Mouse (Mus musculus): ENCODE data around the gene Gpx2. TPM values are rescaled to one million over a fixed set of nuclear protein-coding genes. Genes with fewer than 3 reads are reported as not detected.

The Gpx2 gene
- polyA plus RNA-seq, 1 experiment from 2014 or later = not detected

DNA sequence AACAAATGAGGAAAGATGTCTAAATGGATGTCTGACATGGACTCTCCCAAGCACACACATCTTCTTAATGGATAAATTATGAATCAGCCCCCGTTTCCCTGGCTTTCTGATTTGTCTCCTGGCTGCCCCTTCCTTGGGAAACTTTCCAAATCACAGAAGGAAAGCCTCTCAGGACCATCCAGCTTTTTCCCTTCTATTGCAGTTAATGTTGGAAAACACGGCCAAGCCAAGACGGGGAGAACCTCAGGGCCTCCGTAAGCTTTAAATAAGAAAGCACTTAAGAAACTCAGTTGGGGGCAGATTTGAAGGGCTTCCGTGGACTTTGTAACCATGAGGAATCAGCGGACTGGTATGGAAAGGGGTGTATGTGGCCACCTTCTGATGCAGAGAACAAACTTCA lies 24.5 kb upstream of the Gpx2 start:
- no peak for ATAC-seq
- H3K9ac ChIP-seq (replicated peaks) = no peak overlapping the region
- no peak overlapping the region for H3K27ac ChIP-seq
- no peak overlapping the region for H3K4me3 ChIP-seq (replicated peaks)
- peaks cover 34% of the 10 kb centered on the region for H3K4me1 ChIP-seq (replicated peaks)
- H3K4me2 ChIP-seq (replicated peaks) = no peak overlapping the region; the same call in 1 of the 2 replicates
- H3K9me3 ChIP-seq = no peaks in the 10 kb centered on the region
- peaks cover 46% of the 10 kb centered on the region for H3K27me3 ChIP-seq
- WGBS = 62% methylated on average over 6 of the region's 6 CpGs
- H3K36me3 ChIP-seq = no peaks in the 10 kb centered on the region

DNA sequence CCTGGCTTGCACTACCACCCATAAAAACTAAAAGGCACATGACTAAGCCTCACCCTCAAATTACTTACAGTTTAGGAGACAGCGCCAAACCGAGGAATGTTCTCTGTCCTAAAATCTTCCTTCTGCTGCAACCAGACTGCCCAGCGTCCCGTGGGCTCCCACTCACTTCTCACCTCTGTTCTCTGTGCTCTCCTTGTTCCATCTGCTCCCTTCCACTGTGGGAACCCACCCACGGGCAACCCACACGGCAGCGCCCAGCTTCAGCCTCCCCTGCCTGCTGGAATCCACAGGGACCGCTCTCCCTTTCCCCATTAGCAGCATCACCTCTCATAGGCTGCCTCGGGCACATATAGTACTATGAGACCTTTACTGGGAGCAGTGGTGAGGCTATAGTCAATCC lies 23.6 kb upstream of the Gpx2 start:
- Histone ChIP-seq H3K9ac (replicated peaks) (no peak overlapping the region), H3K9me3 (no peaks in the 10 kb centered on the region), H3K27me3 (peaks cover 38% of the 10 kb centered on the region), H3K36me3 (no peaks in the 10 kb centered on the region), H3K4me1 (replicated peaks) (peaks cover 34% of the 10 kb centered on the region), H3K4me2 (replicated peaks) (no peak overlapping the region), H3K27ac (no peak overlapping the region), H3K4me3 (replicated peaks) (no peak overlapping the region)
- no peak for ATAC-seq
- 88% methylated on average over 9 of the region's 9 CpGs for whole genome bisulfite sequencing

DNA sequence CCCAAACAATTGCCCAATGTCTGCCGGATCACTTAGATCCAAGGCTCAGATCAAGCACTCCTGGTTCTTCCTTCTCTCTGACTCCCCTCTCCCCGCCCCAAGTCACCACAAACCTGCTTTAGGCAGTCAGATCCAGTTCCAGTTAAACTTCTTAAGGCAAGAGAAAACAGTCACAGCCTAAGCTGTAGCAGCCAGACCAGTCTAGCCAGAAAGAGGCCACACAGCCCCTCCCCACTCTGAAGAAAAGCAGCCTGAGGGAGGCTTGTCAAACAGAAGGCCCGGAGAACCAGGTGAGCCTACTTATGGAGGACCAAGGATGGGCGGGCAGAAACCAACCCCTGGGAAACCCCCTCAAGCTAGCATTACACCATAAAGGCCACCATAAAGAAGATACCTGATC lies 22.8 kb upstream of the Gpx2 start:
- H3K9me3 ChIP-seq = no peaks in the 10 kb centered on the region
- H3K36me3 ChIP-seq = no peaks in the 10 kb centered on the region
- H3K27ac ChIP-seq = no peak overlapping the region; the same call in 1 of the 2 replicates
- no peak overlapping the region for H3K4me3 ChIP-seq (replicated peaks)
- no peak overlapping the region for H3K9ac ChIP-seq (replicated peaks)
- WGBS = 47% methylated on average over 4 of the region's 4 CpGs
- no peak overlapping the region for H3K4me2 ChIP-seq (replicated peaks)
- no peak for ATAC-seq
- H3K4me1 ChIP-seq (replicated peaks) = peaks cover 34% of the 10 kb centered on the region
- peaks cover 30% of the 10 kb centered on the region for H3K27me3 ChIP-seq

DNA sequence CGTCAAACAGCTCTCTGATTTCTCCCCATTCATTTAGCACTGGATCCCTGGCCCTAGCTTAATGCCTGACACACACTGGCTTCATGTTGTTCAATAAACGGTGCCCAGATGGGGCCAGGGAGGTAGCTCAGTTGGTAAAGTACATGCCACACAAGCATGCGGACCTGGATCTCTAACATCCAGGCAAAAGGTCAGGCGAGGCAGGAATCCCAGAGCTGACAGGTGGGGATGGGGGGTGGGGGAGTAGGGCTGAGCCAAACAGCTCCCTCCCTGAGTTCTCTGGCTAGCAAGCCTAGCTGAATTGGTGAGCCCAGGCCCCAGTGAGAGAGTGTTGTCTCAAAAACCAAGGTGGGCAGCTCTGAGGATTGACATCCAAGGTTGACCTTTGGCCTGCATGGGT lies 21.8 kb upstream of the Gpx2 start:
- Histone ChIP-seq H3K4me1 (replicated peaks) (peaks cover 31% of the 10 kb centered on the region), H3K36me3 (no peaks in the 10 kb centered on the region), H3K27me3 (peaks cover 25% of the 10 kb centered on the region), H3K27ac (no peak overlapping the region), H3K4me3 (replicated peaks) (no peak overlapping the region), H3K9me3 (no peaks in the 10 kb centered on the region), H3K4me2 (replicated peaks) (no peak overlapping the region), H3K9ac (replicated peaks) (no peak overlapping the region)
- WGBS = 53% methylated on average over 4 of the region's 4 CpGs
- no peak for ATAC-seq

DNA sequence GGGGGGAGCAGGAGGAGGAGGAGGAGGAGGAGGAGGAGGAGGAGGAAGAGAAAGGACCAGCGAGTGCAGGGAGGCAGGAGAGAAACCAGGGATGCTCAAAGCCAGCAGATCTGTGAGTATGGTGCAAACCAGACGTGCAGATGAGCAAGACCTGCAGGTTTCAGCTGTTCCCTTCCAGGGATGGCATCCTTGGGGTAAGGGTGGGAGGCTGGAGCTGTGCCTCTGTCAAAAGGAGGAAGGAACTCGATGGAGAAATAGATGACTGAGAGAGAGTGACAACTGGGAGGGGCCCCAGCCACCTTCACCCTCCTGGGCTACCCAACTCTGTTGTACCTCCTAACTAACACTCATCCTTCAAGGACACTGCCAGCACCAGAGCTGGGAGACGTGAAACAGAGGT lies 21.4 kb upstream of the Gpx2 start:
- peaks cover 25% of the 10 kb centered on the region for H3K27me3 ChIP-seq
- H3K36me3 ChIP-seq = no peaks in the 10 kb centered on the region
- no peak overlapping the region for H3K4me2 ChIP-seq (replicated peaks)
- no peak overlapping the region for H3K27ac ChIP-seq
- WGBS = 56% methylated on average over 4 of the region's 4 CpGs
- H3K9ac ChIP-seq (replicated peaks) = no peak overlapping the region
- H3K4me3 ChIP-seq (replicated peaks) = no peak overlapping the region
- H3K9me3 ChIP-seq = no peaks in the 10 kb centered on the region
- peaks cover 28% of the 10 kb centered on the region for H3K4me1 ChIP-seq (replicated peaks)
- no peak for ATAC-seq

DNA sequence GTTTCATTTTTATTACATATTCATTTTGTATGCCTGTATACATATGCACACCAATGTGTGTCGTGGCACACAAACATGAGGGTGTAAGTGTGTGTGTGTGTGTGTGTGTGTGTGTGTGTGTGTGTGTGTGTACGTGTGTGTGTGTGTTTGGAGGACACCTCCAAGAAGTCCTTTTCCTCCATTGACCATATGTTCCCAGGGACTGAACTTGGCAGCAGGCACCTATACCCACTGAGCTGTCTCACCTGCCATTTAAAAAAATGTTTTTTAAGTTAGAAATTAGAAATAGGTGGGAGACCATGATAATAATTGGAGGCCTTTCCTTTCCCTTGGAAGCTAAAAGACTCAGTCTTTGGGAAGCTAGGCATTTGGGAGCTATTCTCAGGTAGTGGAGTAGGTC lies 18.8 kb upstream of the Gpx2 start:
- H3K4me1 ChIP-seq (replicated peaks) = peaks cover 14% of the 10 kb centered on the region

DNA sequence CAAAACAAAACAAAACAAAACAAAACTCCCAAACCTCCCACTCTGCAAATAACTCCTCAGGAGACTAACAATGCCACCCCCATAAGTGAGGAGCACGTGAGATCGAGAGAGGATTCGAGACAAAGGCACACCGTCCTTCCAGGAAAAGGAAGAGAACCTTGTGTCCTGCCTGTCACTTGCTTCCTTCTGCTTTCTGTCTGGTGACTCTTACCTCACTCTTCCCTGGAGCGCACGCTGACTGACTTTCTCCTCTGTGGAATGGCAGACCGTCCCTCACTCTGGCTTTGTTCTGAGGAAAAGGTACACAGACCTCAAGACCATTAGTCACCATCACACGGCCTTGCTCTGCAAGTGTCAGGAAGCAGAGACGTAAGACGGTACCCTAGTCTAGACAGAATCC lies 18.2 kb upstream of the Gpx2 start:
- H3K4me2 ChIP-seq (replicated peaks) = no peak overlapping the region
- no peaks in the 10 kb centered on the region for H3K27me3 ChIP-seq
- WGBS = 89% methylated on average over 10 of the region's 10 CpGs
- H3K9me3 ChIP-seq = no peaks in the 10 kb centered on the region
- ATAC-seq = no peak
- H3K4me3 ChIP-seq (replicated peaks) = no peak overlapping the region
- no peak overlapping the region for H3K27ac ChIP-seq
- H3K36me3 ChIP-seq = no peaks in the 10 kb centered on the region
- H3K9ac ChIP-seq (replicated peaks) = no peak overlapping the region
- peaks cover 14% of the 10 kb centered on the region for H3K4me1 ChIP-seq (replicated peaks)

More for the DNA sequence above, 18.8 kb upstream of the Gpx2 start:
- WGBS = 72% methylated on average over 2 of the region's 2 CpGs
- no peak overlapping the region for H3K4me2 ChIP-seq (replicated peaks)
- H3K9me3 ChIP-seq = no peaks in the 10 kb centered on the region
- H3K4me3 ChIP-seq (replicated peaks) = no peak overlapping the region
- H3K27me3 ChIP-seq = peaks cover 3% of the 10 kb centered on the region; the same call in 1 of the 2 replicates
- no peak overlapping the region for H3K27ac ChIP-seq
- H3K36me3 ChIP-seq = no peaks in the 10 kb centered on the region
- ATAC-seq = no peak
- H3K9ac ChIP-seq (replicated peaks) = no peak overlapping the region

DNA sequence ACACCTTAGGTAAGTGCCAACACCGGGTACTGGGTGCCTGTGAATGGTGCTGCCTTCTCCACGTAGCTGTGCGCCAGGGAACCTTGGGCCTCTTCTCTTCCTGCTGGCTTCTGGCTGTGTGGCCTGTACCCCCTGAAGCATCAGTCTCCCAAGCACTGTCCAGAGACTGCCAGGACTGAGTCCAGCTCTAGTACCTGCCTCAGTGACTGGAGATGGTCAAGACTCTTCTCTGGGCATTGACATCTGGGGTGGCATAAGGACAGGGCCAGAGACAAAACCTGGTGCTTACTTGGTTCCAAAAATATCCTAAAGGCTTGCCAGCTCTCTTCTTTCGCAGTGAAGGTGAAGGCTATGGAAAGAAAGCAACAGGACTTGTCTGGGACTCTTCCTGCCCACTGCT lies 15.7 kb upstream of the Gpx2 start:
- H3K27me3 ChIP-seq = no peaks in the 10 kb centered on the region
- no peak overlapping the region for H3K4me2 ChIP-seq (replicated peaks)
- 88% methylated on average over 4 of the region's 4 CpGs for WGBS

DNA sequence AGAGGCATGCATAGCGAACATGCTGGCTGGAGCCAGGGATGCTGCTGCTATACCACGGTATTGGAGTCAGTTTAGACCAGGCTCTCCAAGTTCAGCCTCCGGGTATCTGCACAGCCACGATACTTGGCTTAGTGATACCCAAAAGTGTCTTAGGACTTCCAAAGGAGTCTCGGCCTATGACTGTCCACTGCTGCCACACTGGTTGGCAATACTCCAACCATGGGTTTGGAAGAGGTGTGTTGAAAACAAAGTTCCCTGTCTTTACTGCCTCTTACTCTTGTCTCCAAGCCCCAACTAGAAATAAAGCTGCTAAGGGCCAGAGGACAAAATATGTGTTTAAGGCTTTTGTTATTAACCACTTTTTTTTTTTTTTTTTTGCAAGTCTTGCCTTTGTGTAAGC lies 15.1 kb upstream of the Gpx2 start:
- WGBS = 98% methylated on average over 5 of the region's 5 CpGs
- Histone ChIP-seq H3K9ac (replicated peaks) (no peak overlapping the region), H3K9me3 (no peaks in the 10 kb centered on the region), H3K36me3 (no peaks in the 10 kb centered on the region), H3K4me3 (replicated peaks) (no peak overlapping the region), H3K4me1 (replicated peaks) (no peaks in the 10 kb centered on the region), H3K27ac (no peak overlapping the region), H3K27me3 (no peaks in the 10 kb centered on the region), H3K4me2 (replicated peaks) (no peak overlapping the region)
- ATAC-seq = no peak

More for the DNA sequence above, 15.7 kb upstream of the Gpx2 start:
- H3K27ac ChIP-seq = no peak overlapping the region
- H3K4me1 ChIP-seq (replicated peaks) = no peaks in the 10 kb centered on the region
- H3K36me3 ChIP-seq = no peaks in the 10 kb centered on the region
- H3K9me3 ChIP-seq = no peaks in the 10 kb centered on the region
- no peak for ATAC-seq
- no peak overlapping the region for H3K9ac ChIP-seq (replicated peaks)
- H3K4me3 ChIP-seq (replicated peaks) = no peak overlapping the region

DNA sequence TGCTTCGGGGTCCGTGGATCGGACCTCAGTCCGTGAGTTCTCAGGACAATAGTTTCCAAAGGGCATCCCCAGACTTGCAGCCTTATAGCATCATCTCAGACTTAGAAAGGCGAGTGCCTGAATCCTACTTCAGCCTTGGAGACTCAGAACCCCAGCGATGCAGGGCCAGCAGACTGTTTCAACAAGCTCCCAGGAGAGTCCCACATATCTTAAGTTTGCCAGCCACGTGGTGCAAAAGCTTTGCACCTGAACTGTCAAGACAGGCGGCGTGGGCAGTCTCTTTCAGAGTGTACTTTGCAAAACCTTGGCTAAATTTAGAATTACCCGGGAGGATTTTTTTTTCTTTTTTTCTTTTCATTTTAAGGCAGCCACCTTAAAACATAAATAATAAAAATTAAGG lies 12.4 kb upstream of the Gpx2 start:
- no peak for ATAC-seq
- Histone ChIP-seq H3K4me1 (replicated peaks) (no peaks in the 10 kb centered on the region), H3K4me2 (replicated peaks) (no peak overlapping the region), H3K9ac (replicated peaks) (no peak overlapping the region), H3K27me3 (no peaks in the 10 kb centered on the region), H3K27ac (no peak overlapping the region), H3K4me3 (replicated peaks) (no peak overlapping the region), H3K9me3 (no peaks in the 10 kb centered on the region), H3K36me3 (no peaks in the 10 kb centered on the region; the same call in 1 of the 2 replicates)
- 90% methylated on average over 10 of the region's 10 CpGs for whole genome bisulfite sequencing

DNA sequence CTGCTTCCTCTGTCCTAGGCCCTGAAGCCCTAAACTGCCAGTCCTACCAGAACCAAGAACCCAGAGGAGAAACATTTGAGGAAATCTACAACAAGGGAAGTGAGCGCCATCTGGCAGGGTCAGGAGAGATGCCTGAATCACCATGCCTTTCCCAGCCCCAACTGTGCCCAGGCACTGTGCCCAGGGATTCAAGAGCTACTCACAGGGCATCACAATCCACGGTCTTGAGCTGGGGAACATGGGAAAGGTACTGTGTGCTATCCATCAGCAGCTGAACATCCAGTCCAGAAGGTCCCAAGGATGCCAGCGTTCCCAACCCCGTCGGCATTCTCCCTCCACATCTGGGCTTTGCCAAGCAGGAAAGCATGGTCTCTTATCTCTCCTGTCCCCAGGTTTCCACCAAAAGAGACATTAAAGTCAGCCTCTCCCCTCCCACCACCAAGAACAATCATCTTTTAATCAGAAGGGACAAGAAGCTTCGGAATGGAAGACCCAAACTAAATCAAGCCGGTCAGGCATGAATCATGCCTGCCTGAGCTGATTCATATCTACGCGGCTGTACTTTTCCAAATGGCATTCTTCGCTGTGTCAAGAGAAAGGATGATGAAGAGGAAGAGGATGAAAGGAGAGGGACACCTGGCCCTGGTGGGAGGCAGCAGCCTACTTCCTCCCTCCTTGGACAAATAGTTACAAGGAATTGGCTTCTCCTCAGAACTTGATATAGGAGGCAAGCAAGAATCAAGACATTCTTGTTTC lies 9.9 kb upstream of the Gpx2 start:
- ATAC-seq = no peak
- Histone ChIP-seq H3K4me3 (replicated peaks) (no peak overlapping the region), H3K36me3 (peaks cover under 1% of the 10 kb centered on the region; the same call in 1 of the 2 replicates), H3K4me2 (replicated peaks) (no peak overlapping the region), H3K27ac (no peak overlapping the region), H3K4me1 (replicated peaks) (no peaks in the 10 kb centered on the region), H3K9ac (replicated peaks) (no peak overlapping the region), H3K9me3 (no peaks in the 10 kb centered on the region), H3K27me3 (0 out of 2 replicates have a peak, but pooled peaks cover under 1% of the 10 kb centered on the region)
- 90% methylated on average over 10 of the region's 10 CpGs for WGBS

DNA sequence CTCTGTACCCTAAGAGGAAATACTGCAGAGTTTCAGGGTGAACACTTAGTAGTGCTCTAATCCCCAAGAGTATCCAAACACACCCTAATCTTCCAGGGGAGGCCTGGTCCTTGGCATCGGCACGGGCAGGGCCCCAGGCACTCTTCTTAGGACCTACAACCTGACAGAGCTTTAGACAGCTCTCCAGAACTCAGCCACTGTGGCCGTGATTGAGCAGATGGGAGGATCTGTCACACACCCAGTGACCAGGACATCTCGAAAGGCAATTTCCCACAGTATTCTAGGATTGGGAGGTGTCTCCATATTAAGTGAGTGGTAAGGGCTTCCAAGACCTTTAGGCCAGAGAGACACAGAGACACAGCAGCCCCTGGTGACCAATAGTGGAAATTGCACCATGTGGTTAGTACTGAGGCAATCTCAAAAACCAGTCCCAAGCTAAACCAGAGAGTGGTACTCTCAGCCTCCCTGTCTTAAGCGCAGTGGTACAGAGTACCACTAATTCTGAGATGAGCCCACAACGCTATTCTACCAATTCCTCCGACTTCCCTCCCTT lies 8.4 kb upstream of the Gpx2 start:
- H3K36me3 ChIP-seq = peaks cover 4% of the 10 kb centered on the region; the same call in 1 of the 2 replicates
- no peak overlapping the region for H3K4me3 ChIP-seq (replicated peaks)
- H3K9me3 ChIP-seq = no peaks in the 10 kb centered on the region
- no peaks in the 10 kb centered on the region for H3K4me1 ChIP-seq (replicated peaks)
- H3K4me2 ChIP-seq (replicated peaks) = no peak overlapping the region
- WGBS = 60% methylated on average over 7 of the region's 7 CpGs
- H3K27me3 ChIP-seq = 0 out of 2 replicates have a peak, but pooled peaks cover 2% of the 10 kb centered on the region
- no peak overlapping the region for H3K27ac ChIP-seq
- peak; percentile 58 for ATAC-seq
- H3K9ac ChIP-seq (replicated peaks) = no peak overlapping the region
